Mouse (Mus musculus) frontal cortex, postnatal 14 days (tissue): ENCODE measurements at regions not wholly inside any gene's neighbourhood (a gene's known extent, or its start where the extent isn't known, plus 50 kb on each side); places are given as distances from the start of the nearest gene placed in this dataset.

Experiments
- DNase-seq, 2 experiments: peaks; one replicate each; pipeline ENCODE4 v3.0.0; 2022; ENCODE audit warnings: low spot score in 2 of 2

GRCm38 (mm10) chr1:183962486-183962885 lies 50.6 kb upstream of the Dusp10 start:
- no peak for DNase-seq

- DNase-seq = no peak
Measured at GRCm38 (mm10) chr1:183963286-183963685, 49.8 kb upstream of the Dusp10 start.
